Mouse (Mus musculus) T-helper 2 cell (primary cell): ENCODE measurements around the gene Abcc4.

Experiments used
- in situ Hi-C: fragments of 300-600 bp; cut with MboI, MseI; formaldehyde crosslinking; loops from one replicate; pipeline ENCODE4 v1.15.1; 2025; ENCODE audit warnings: high pct_unique_total_duplicates

Gene Abcc4

DNA sequence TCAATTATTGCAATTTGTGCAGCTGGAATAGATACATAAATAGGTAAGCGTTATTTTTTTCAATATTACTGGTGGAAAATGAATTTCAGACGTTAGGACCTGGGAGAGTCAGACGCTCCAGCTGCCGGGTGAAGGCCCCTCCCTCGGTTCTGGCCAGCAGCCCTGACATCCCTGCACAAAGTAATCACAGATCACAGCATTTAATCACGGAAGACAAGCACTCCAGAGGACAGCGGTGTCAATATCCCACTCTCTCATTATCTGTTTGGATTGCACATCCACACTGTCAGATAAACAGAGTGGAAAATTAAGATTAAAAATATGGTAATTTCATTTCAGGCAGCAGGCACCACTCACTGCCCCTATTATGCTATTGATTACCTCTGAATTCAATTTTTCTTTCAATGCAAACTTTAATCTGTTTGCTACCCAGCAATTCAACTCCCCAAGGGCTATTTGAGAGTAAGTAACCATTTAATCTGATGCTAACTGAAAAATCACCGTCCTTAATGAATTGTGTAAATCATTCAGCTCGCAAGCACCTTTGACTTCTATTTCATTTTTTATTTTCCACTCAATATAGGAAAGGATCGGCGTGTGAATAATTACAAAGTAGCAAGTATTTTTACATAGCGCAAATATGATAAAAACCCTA is 270.2 kb downstream of the Abcc4 start:
- in situ Hi-C loops: no loop called here

DNA sequence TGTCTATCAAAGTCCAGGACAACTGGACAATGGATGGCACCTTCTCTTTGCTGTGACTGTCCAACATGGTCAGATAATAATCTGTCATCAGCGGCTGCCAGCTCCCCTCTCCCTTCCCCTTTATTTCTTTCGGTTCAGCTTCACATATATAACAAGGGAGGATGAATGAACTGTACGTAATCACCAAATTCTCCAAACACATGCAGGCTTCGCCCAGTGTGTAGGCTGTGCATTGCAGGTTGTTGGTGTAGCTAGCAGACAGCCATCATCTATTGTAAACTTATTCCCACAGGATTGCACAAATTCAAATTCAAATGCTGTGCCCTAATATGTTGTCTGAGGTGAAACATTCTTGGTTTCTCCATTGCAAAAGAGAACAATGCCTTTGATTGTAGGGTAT is 271.2 kb downstream of the Abcc4 start:
- in situ Hi-C loops: no loop called here

- in situ Hi-C loops: no loop called here
These were observed 272.2 kb downstream of the Abcc4 start for GRCm38 (mm10) chr14:118433848-118434247.
